Mouse (Mus musculus) liver, adult 2 months (tissue): ENCODE measurements at regions not wholly inside any gene's neighbourhood (a gene's known extent, or its start where the extent isn't known, plus 50 kb on each side); places are given as distances from the start of the nearest gene placed in this dataset.

ENCODE experiments used
- DNase-seq: peaks from one replicate; pipeline ENCODE4 v3.0.0-alpha.2; 2011; ENCODE audit warnings: low read depth, low spot score; ENCODE audit errors: extremely low read depth
- H3K27ac ChIP-seq: fragments of 200-500 bp; replicated peaks from 2 replicates; pipeline ENCODE4 v1.5.1; 2012; ENCODE audit warnings: low read depth, mild to moderate bottlenecking, control low read depth, inconsistent platforms, low read length; ENCODE audit not compliant: insufficient read depth
- H3K27me3 ChIP-seq: fragments of 200-500 bp; 2 replicates; pipeline ENCODE4 v1.6.1; 2012; ENCODE audit warnings: mild to moderate bottlenecking, moderate library complexity, low read length, inconsistent platforms; ENCODE audit not compliant: control insufficient read depth, insufficient read depth
- H3K36me3 ChIP-seq: fragments of 200-500 bp; 2 replicates; pipeline ENCODE4 v1.6.1; 2012; ENCODE audit warnings: low read length, inconsistent platforms; ENCODE audit not compliant: control insufficient read depth, insufficient read depth
- H3K4me1 ChIP-seq: fragments of 200-500 bp; 2 replicates; pipeline ENCODE4 v1.6.1; 2011; ENCODE audit warnings: low read length; ENCODE audit not compliant: control insufficient read depth, insufficient read depth
- H3K4me3 ChIP-seq: fragments of 200-500 bp; 2 replicates; pipeline ENCODE4 v1.5.1; 2011; ENCODE audit warnings: low read depth, mild to moderate bottlenecking, control low read depth, low read length, moderate library complexity; ENCODE audit not compliant: insufficient read depth
- H3K79me2 ChIP-seq: fragments of 200-500 bp; 2 replicates; pipeline ENCODE4 v1.6.1; 2012; ENCODE audit warnings: inconsistent platforms, mild to moderate bottlenecking, low read length, moderate library complexity; ENCODE audit not compliant: control insufficient read depth, insufficient read depth
- H3K9ac ChIP-seq: fragments of 200-500 bp; 2 replicates; pipeline ENCODE4 v1.6.1; 2012; ENCODE audit warnings: low read depth, mild to moderate bottlenecking, control low read depth, inconsistent platforms, low read length
- CTCF ChIP-seq: fragments of 200-500 bp; IDR thresholded peaks from 2 replicates; pipeline ENCODE4 v1.5.1; 2011; ENCODE audit warnings: low read depth, low read length, control low read depth
- POLR2A ChIP-seq: fragments of 200-500 bp; IDR thresholded peaks from 2 replicates; pipeline ENCODE4 v1.6.1; 2011; ENCODE audit warnings: low read length, control low read depth; ENCODE audit not compliant: insufficient read depth; ENCODE audit errors: extremely low read depth
- WGBS: fragments of 180-500 bp; shearing (Covaris S2); methylation state at CpG from one replicate; pipeline ENCODE4 v1.1.7; 2018; 5-methylcytosine and 5-hydroxymethylcytosine counted together

DNA sequence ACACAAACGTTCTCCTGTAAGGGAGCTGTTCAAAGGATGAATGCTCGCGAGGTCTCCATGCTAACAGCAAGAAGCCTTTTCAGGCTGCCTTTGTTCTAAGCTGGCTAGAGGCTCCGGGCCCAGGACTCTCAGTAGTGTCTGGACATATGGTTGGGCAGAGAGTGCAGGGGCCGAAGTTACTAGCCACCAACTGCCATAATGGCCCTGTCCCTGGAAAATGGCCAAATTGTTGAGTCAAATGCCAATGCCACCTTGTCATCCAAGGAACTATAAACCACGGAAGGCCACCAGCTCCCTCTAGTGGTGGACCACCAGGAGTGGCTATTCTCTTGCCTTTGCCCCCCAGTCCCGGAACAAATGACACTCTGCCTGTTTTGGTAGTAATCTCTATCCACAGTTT, 76.0 kb upstream of the Slc1a1 start:
- Histone ChIP-seq H3K79me2 (no peaks in the 10 kb centered on the region), H3K9ac (no peak overlapping the region), H3K36me3 (no peaks in the 10 kb centered on the region), H3K27ac (no peak overlapping the region), H3K27me3 (no peaks in the 10 kb centered on the region), H3K4me1 (no peaks in the 10 kb centered on the region), H3K4me3 (no peak overlapping the region)
- no peak for TF ChIP-seq POLR2A
- peak; percentile 73 for TF ChIP-seq CTCF
- DNase-seq: peak; percentile 7
- WGBS: 50% methylated on average over 7 of the region's 7 CpGs

DNA sequence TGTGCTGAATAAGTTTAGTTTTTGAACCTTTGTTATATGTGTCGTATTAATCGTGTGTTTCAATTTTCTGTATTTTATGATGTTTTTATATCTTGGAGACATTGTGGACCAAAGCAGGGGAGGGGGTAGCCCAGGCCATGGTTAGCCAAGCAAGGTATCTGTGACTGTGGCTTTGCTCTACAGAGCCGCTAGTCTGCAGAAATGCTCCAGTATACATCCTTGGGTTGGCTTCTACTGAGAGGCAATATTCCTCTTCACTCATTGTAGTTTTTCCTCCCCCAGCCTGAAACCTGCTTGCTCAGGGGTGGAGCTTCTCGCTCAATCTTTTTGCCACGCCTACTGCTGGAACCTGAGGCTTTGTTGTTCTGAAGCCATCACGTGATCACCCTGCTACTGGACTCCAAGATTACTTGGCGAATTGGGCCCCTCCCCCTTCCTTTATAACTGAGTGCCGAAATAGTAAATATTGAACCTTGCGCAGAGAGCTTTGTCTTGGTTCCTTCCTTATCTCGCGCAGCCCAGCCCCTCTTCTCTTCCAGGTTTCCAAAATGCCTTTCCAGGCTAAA, 70.0 kb upstream of the Slc1a1 start:
- H3K4me1 ChIP-seq: no peaks in the 10 kb centered on the region
- no peak overlapping the region for H3K9ac ChIP-seq
- TF ChIP-seq POLR2A: no peak
- TF ChIP-seq CTCF: no peak
- H3K36me3 ChIP-seq: no peaks in the 10 kb centered on the region
- no peak for DNase-seq
- no peak overlapping the region for H3K4me3 ChIP-seq
- H3K79me2 ChIP-seq: no peaks in the 10 kb centered on the region
- H3K27me3 ChIP-seq: no peaks in the 10 kb centered on the region
- 66% methylated on average over 11 of the region's 11 CpGs for WGBS
- H3K27ac ChIP-seq: no peak overlapping the region

DNA sequence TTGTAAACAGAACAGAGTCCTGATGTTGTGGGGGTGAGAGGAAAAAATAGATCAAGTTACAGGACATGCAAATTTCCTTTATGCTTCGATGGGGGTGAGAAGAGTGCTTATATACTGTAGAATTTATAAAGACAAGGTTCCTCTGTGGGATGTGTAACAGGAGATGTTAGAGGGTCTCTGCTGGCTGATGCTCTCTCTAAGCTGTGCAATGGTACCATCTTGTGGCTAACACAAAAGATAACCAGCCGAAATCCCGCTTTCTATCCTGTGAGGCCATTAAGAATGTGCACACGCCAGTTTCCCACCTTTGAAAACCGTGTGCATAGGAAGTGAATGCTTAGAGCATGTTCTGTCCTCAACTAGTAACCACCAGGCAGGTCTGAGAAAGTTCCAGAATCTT, 66.6 kb upstream of the Slc1a1 start:
- no peak for DNase-seq
- WGBS: 48% methylated on average over 5 of the region's 5 CpGs
- no peaks in the 10 kb centered on the region for H3K27me3 ChIP-seq
- no peaks in the 10 kb centered on the region for H3K79me2 ChIP-seq
- H3K9ac ChIP-seq: no peak overlapping the region
- TF ChIP-seq CTCF (no peak), POLR2A (no peak)
- no peaks in the 10 kb centered on the region for H3K36me3 ChIP-seq
- no peak overlapping the region for H3K27ac ChIP-seq
- no peak overlapping the region for H3K4me3 ChIP-seq
- no peaks in the 10 kb centered on the region for H3K4me1 ChIP-seq

DNA sequence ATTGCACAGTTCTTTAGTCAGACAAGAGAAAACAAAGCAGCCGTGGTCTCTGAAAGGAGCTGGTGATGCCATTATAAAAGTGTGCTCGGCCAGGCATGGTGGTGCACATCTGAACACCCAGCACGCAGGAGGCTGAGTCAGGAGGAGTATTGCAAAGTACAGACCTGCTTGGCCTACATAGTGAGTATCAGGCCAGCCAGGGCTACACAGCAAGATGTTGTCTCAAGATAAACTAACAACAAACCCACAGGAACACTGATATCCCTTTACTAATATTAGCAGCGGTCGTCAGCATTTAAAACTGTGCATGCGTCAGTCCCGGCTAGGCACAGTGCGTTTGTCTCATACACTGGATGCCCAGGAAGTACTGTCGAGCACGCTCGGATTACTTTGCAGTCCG, 64.4 kb upstream of the Slc1a1 start:
- H3K4me3 ChIP-seq: no peak overlapping the region
- no peaks in the 10 kb centered on the region for H3K36me3 ChIP-seq
- no peak overlapping the region for H3K9ac ChIP-seq
- no peaks in the 10 kb centered on the region for H3K27me3 ChIP-seq
- no peaks in the 10 kb centered on the region for H3K4me1 ChIP-seq
- no peak for DNase-seq
- no peak overlapping the region for H3K27ac ChIP-seq
- H3K79me2 ChIP-seq: no peaks in the 10 kb centered on the region
- no peak for TF ChIP-seq CTCF
- TF ChIP-seq POLR2A: no peak
- 85% methylated on average over 12 of the region's 12 CpGs for WGBS

DNA sequence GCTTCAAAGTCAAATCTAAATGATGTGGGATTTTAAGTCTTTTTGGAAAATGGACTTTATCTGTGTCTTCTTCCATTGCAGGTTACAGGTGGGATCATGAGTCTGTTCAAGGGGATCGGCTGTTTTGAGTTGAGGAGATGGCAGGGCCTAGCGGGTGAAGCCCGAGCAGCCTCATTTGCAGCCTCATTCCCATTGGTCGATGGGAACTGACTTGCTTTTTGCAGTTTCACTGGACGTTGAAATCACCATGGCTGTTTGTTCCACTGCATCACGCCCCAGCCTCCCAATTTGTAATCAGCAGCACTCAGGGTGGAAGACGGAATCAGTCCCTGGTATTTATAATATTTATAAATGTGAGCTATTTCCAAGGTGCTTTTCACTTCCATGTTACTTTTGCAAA, 63.0 kb upstream of the Slc1a1 start:
- WGBS: 65% methylated on average over 7 of the region's 7 CpGs
- Histone ChIP-seq H3K27me3 (no peaks in the 10 kb centered on the region), H3K79me2 (no peaks in the 10 kb centered on the region), H3K4me1 (no peaks in the 10 kb centered on the region), H3K36me3 (no peaks in the 10 kb centered on the region), H3K4me3 (no peak overlapping the region), H3K9ac (no peak overlapping the region), H3K27ac (no peak overlapping the region)
- DNase-seq: no peak
- no peak for TF ChIP-seq POLR2A
- TF ChIP-seq CTCF: no peak

DNA sequence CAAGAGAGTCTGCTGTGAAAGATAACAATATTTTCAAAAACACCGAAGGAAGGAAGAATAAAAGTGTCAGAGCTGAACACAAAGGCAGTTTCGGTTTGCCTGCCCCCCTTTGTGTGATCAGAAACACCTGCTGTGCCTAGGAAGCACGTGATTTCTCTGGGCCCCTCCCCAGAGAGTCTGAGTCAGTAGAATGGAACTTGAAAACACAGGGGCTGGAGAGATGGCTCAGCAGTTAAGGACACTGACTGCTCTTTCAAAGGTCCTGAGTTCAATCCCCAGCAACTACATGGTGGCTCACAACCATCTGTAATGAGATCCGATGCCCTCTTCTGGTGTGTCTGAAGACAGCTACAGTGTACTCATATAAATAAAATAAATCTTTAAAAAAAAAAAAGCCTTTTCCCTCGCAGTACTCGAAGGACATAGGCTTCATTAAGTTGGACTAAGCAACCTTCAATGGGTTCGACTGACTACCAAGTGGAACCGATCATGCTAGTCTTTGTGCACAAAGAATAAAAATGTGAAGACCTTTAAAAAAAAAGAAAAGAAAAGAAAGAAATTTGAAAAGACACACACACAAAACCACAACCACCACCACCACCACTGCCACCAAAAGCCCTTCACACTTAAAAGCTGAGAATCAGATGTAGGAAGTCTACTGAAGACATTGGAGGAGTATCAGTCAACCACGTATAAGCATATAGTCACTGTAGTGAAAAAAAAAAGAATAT, 61.8 kb upstream of the Slc1a1 start:
- no peak overlapping the region for H3K27ac ChIP-seq
- no peak overlapping the region for H3K4me3 ChIP-seq
- H3K27me3 ChIP-seq: no peaks in the 10 kb centered on the region
- 61% methylated on average over 9 of the region's 9 CpGs for WGBS
- peaks cover 3% of the 10 kb centered on the region; the same call in 1 of the 2 replicates for H3K4me1 ChIP-seq
- no peaks in the 10 kb centered on the region for H3K79me2 ChIP-seq
- no peak overlapping the region for H3K9ac ChIP-seq
- DNase-seq: no peak
- no peaks in the 10 kb centered on the region for H3K36me3 ChIP-seq
- TF ChIP-seq CTCF (no peak), POLR2A (no peak)
